ENCODE assay signal across 16 mouse cellular contexts in the genomic region with DNA sequence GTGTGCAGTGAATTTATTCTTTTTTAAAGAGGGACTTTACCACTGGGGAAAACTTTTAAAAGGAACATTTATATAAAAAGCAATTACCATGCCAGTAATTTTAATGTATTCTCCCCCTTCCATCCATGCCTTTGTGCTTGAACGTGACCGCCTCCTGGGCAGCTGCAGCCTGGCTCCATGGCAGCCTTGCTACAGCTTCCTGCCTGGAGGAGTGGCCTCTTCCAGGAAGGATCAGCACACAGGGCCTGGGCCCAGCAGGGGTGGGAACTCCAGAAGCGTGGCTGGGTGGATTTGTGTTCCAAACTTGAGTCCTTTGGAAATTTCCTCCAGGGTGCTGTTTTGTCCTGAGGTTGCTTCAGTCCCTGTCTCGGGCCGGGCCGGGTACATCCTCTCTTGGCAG. TPM values are rescaled to one million over a fixed set of nuclear protein-coding genes. Genes with fewer than 3 reads are reported as not detected.
DNase-seq lines count a peak whose midpoint lies in the region; ATAC-seq and TF ChIP-seq lines count a peak whose summit lies in the region.
"Had no signal": no experiment of that assay in that cellular context is flagged by ENCODE, and none has a peak within 500 bp of the region (broad histone marks: within the 10 kb centered on the region; RNA-seq: fewer than 3 reads in every experiment).

No protein-coding gene starts in this region.

- WGBS in heart, embryonic 14.5 days = 21% methylated on average over 6 of the region's 6 CpGs
- 32% methylated on average over 6 of the region's 6 CpGs for WGBS in forebrain, embryonic 13.5 days
- 15% methylated on average over 6 of the region's 6 CpGs for WGBS in hindbrain, postnatal 0 days
- WGBS in neural tube, embryonic 13.5 days = 22% methylated on average over 6 of the region's 6 CpGs

- H3K9me3 ChIP-seq in heart, embryonic 14.5 days (ENCODE audit: control insufficient read depth, low read length) = no peaks in the 10 kb centered on the region
- H3K9me3 ChIP-seq in forebrain, embryonic 13.5 days (replicated peaks) = no peaks in the 10 kb centered on the region
- H3K9me3 ChIP-seq in hindbrain, postnatal 0 days (ENCODE audit: low read length) = no peaks in the 10 kb centered on the region
- H3K9me3 ChIP-seq in neural tube, embryonic 13.5 days = no peaks in the 10 kb centered on the region

- peak overlapping the region; percentile 41 for H3K4me2 ChIP-seq in heart, embryonic 14.5 days (ENCODE audit: low read length)
- H3K4me2 ChIP-seq in forebrain, embryonic 13.5 days = no peak overlapping the region
- no peak overlapping the region for H3K4me2 ChIP-seq in hindbrain, postnatal 0 days (ENCODE audit: low read depth, low read length)
- no peak overlapping the region for H3K4me2 ChIP-seq in neural tube, embryonic 13.5 days

- H3K27ac ChIP-seq in heart, embryonic 14.5 days (replicated peaks in 1 of 2; ENCODE audit: control insufficient read depth in 1 of 2, insufficient read depth in 1 of 2, low read depth in 2 of 2, low read length in 2 of 2) = no peak overlapping the region
- H3K27ac ChIP-seq in forebrain, embryonic 13.5 days = peak overlapping the region; percentile 81
- H3K27ac ChIP-seq in hindbrain, postnatal 0 days = peak overlapping the region; percentile 48; the same call in 1 of the 2 replicates
- H3K27ac ChIP-seq in neural tube, embryonic 13.5 days (replicated peaks) = peak overlapping the region; percentile 68

- no peaks in the 10 kb centered on the region for H3K36me3 ChIP-seq in heart, embryonic 14.5 days (ENCODE audit: control insufficient read depth, insufficient read depth, low read length)
- no peaks in the 10 kb centered on the region for H3K36me3 ChIP-seq in forebrain, embryonic 13.5 days (ENCODE audit: poor library complexity, severe bottlenecking)
- H3K36me3 ChIP-seq in hindbrain, postnatal 0 days (ENCODE audit: insufficient read depth, low read length) = no peaks in the 10 kb centered on the region
- no peaks in the 10 kb centered on the region for H3K36me3 ChIP-seq in neural tube, embryonic 13.5 days

- no peak for DNase-seq in heart, adult 8-10 months (ENCODE audit: low spot score)
- no peak for DNase-seq in hindbrain, postnatal 0 days (ENCODE audit: low spot score)
- no peak for DNase-seq in spleen, adult 12 weeks (ENCODE audit: low spot score)
- DNase-seq in left cerebral cortex, postnatal 10 days (ENCODE audit: extremely low spot score in 1 of 2, low spot score in 2 of 2) = no peak
- no peak for DNase-seq in lung, adult 18-20 months
- DNase-seq: adrenal gland, postnatal 36 days; gastrocnemius, postnatal 36 days; left cerebral cortex, postnatal 4 days; thymus, postnatal 4 days had no signal

- no peak for ATAC-seq in heart, embryonic 14.5 days (ENCODE audit: insufficient number of reproducible peaks, insufficient read depth, low FRiP score, low read depth)
- ATAC-seq in forebrain, embryonic 13.5 days = peak; percentile 50; the same call in 1 of the 2 replicates
- ATAC-seq in hindbrain, postnatal 0 days = peak; percentile 50
- no peak for ATAC-seq in neural tube, embryonic 13.5 days (ENCODE audit: low read depth)
- ATAC-seq: CD4-positive, CD25-positive, alpha-beta regulatory T cell, adult 4 months; Patski had no signal

- no peaks in the 10 kb centered on the region for H3K27me3 ChIP-seq in heart, embryonic 14.5 days (ENCODE audit: control insufficient read depth, insufficient read depth, low read length)
- H3K27me3 ChIP-seq in forebrain, embryonic 13.5 days = 0 out of 2 replicates have a peak, but pooled peaks cover 2% of the 10 kb centered on the region
- H3K27me3 ChIP-seq in hindbrain, postnatal 0 days (ENCODE audit: insufficient read depth, low read length) = no peaks in the 10 kb centered on the region
- no peaks in the 10 kb centered on the region; the same call in 1 of the 2 replicates for H3K27me3 ChIP-seq in neural tube, embryonic 13.5 days

- no peak for TF ChIP-seq CTCF in hindbrain, postnatal 0 days (IDR thresholded peaks at IDR 0.05; ENCODE audit: low read depth)

- H3K4me3 ChIP-seq in heart, embryonic 14.5 days (ENCODE audit: control insufficient read depth in 1 of 2, insufficient read depth in 1 of 2, low read depth in 1 of 2, low read length in 2 of 2) = no peak overlapping the region
- no peak overlapping the region for H3K4me3 ChIP-seq in forebrain, embryonic 13.5 days
- H3K4me3 ChIP-seq in hindbrain, postnatal 0 days (ENCODE audit: low read length) = no peak overlapping the region
- H3K4me3 ChIP-seq in neural tube, embryonic 13.5 days = no peak overlapping the region
- H3K4me3 ChIP-seq: erythroblast, embryonic 14.5 days; myocyte had no signal

- peaks cover 27 to 29% of the 10 kb centered on the region in 2 experiments for H3K4me1 ChIP-seq in heart, embryonic 14.5 days (ENCODE audit: control insufficient read depth in 2 of 2, insufficient read depth in 2 of 2, low read length in 2 of 2)
- H3K4me1 ChIP-seq in forebrain, embryonic 13.5 days = peaks cover 62% of the 10 kb centered on the region
- peaks cover 23% of the 10 kb centered on the region for H3K4me1 ChIP-seq in hindbrain, postnatal 0 days (ENCODE audit: insufficient read depth, low read length)
- H3K4me1 ChIP-seq in neural tube, embryonic 13.5 days (replicated peaks) = peaks cover 92% of the 10 kb centered on the region

- intact Hi-C loops in left cerebral cortex, postnatal 10 days (cut with DNase I) = no loop called here

- H3K9ac ChIP-seq in heart, embryonic 14.5 days (ENCODE audit: low read length) = no peak overlapping the region
- no peak overlapping the region for H3K9ac ChIP-seq in forebrain, embryonic 13.5 days
- no peak overlapping the region for H3K9ac ChIP-seq in hindbrain, postnatal 0 days (replicated peaks; ENCODE audit: low read length)
- peak overlapping the region; percentile 10; the same call in 1 of the 2 replicates for H3K9ac ChIP-seq in neural tube, embryonic 13.5 days

RNA-seq across cellular contexts. Expression of a gene that starts 35.9 kb away (rescaled TPM):
- polyA plus RNA-seq in heart, embryonic 14.5 days (2014; fragmentation: Nextera tagmentation; extraction: Ambion mirVana) = 3.0 and 5.6 TPM in 2 replicates
- total RNA-seq in heart, adult 8-10 months (2022) = 10 to 100 TPM; 10.4 to 18.4 (median 12.3) TPM
- 3.3 and 4.5 TPM in 2 replicates for polyA plus RNA-seq in forebrain, embryonic 13.5 days (2015; fragmentation: Nextera tagmentation; extraction: Ambion mirVana)
- 108 and 134 TPM in 2 replicates for total RNA-seq in hindbrain, postnatal 0 days (2014; rRNA removed)
- polyA plus RNA-seq in hindbrain, postnatal 0 days (2015; fragmentation: Nextera tagmentation; extraction: Ambion mirVana) = 7.1 and 7.6 TPM in 2 replicates
- polyA plus RNA-seq in neural tube, embryonic 13.5 days (2015; fragmentation: Nextera tagmentation; extraction: Ambion mirVana) = 8.1 and 8.6 TPM in 2 replicates
- total RNA-seq in left cerebral cortex, postnatal 10 days (2021) = 10 to 100 TPM; 33.8 to 37.8 TPM
- polyA plus RNA-seq: erythroblast, embryonic 14.5 days had no signal

Comparison
In these comparisons a context has a peak if more than half of its experiments do, and no peak if none do; other contexts are left out.
1. ATAC-seq: peak in forebrain, embryonic 13.5 days (single experiment) and hindbrain, postnatal 0 days (single experiment); none in heart, embryonic 14.5 days (single experiment) and neural tube, embryonic 13.5 days (single experiment).
2. H3K27ac ChIP-seq: peak in forebrain, embryonic 13.5 days (single experiment), hindbrain, postnatal 0 days (single experiment) and neural tube, embryonic 13.5 days (single experiment); none in heart, embryonic 14.5 days (0 of 2).